Mouse (Mus musculus) forebrain, embryonic 11.5 days (tissue): Measurements from ENCODE around the gene Palm2. TPM values are rescaled to one million over a fixed set of nuclear protein-coding genes. Genes with fewer than 3 reads are reported as not detected.

Experiments used
- ATAC-seq: fragments of 200-750 bp; cut with Nextera tagmentation; replicated peaks from 2 replicates; pipeline ENCODE4 v1.8.0; 2017; ENCODE audit warnings: moderate TSS enrichment; ENCODE audit not compliant: low FRiP score
- DNase-seq: peaks from one replicate; pipeline ENCODE4 v3.0.0-alpha.2; 2017; ENCODE audit warnings: low spot score
- H3K27ac ChIP-seq: fragments of 300-500 bp; sonication (generic); 2 replicates; pipeline ENCODE4 v1.5.1; 2014; ENCODE audit warnings: low read depth, low read length
- H3K27me3 ChIP-seq: fragments of 300-500 bp; sonication (generic); 2 replicates; pipeline ENCODE4 v1.6.1; 2014; ENCODE audit warnings: mild to moderate bottlenecking, low read length, mixed read lengths; ENCODE audit not compliant: control insufficient read depth, insufficient read depth
- H3K36me3 ChIP-seq: fragments of 300-500 bp; sonication (generic); 2 replicates; pipeline ENCODE4 v1.6.1; 2014; ENCODE audit warnings: mild to moderate bottlenecking, low read length, moderate library complexity, mixed read lengths; ENCODE audit not compliant: control insufficient read depth, insufficient read depth
- H3K4me1 ChIP-seq: fragments of 300-500 bp; sonication (generic); replicated peaks from 2 replicates; pipeline ENCODE4 v1.6.1; 2014; ENCODE audit warnings: low read length, mixed read lengths; ENCODE audit not compliant: control insufficient read depth, insufficient read depth
- H3K4me2 ChIP-seq: fragments of 300-500 bp; sonication (generic); 2 replicates; pipeline ENCODE4 v1.6.1; 2014; ENCODE audit warnings: low read depth, mild to moderate bottlenecking, low read length, moderate library complexity, mixed read lengths; ENCODE audit not compliant: severe bottlenecking
- H3K4me3 ChIP-seq: fragments of 300-500 bp; sonication (generic); 2 replicates; pipeline ENCODE4 v1.5.1; 2014; ENCODE audit warnings: low read depth, low read length
- H3K9ac ChIP-seq: fragments of 300-500 bp; sonication (generic); 2 replicates; pipeline ENCODE4 v1.6.1; 2014; ENCODE audit warnings: low read length
- H3K9me3 ChIP-seq: fragments of 300-500 bp; sonication (generic); 2 replicates; pipeline ENCODE4 v1.6.1; 2016; ENCODE audit warnings: low read length, mixed read lengths; ENCODE audit not compliant: control insufficient read depth
- WGBS: fragments of 180-500 bp; shearing (Covaris S2); extraction: QIAGEN DNeasy Blood & Tissue Kit; methylation state at CpG from one replicate; pipeline ENCODE4 v1.1.7; 2014; 5-methylcytosine and 5-hydroxymethylcytosine counted together
- polyA plus RNA-seq: library from polyadenylated mRNA; unstranded; fragments of >200 nt; fragmentation: Nextera tagmentation; extraction: Ambion mirVana; gene quantifications from 2 replicates; pipeline ENCODE4 v1.2.1, GENCODE M21; 2014

Palm2 gene
- polyA plus RNA-seq, 1 experiment from 2014 or later, result 3.5 TPM

GRCm38 (mm10) chr4:57638941-57639340 is 204.9 kb downstream of the Palm2 start:
- Histone ChIP-seq H3K9me3 (no peaks in the 10 kb centered on the region), H3K27ac (no peak overlapping the region), H3K9ac (no peak overlapping the region), H3K36me3 (no peaks in the 10 kb centered on the region), H3K4me3 (no peak overlapping the region), H3K4me2 (no peak overlapping the region), H3K27me3 (no peaks in the 10 kb centered on the region), H3K4me1 (peaks cover 4% of the 10 kb centered on the region; the same call in 1 of the 2 replicates)
- ATAC-seq, result no peak
- 80% methylated on average over 9 of the region's 9 CpGs for WGBS
- peak; percentile 41 for DNase-seq

GRCm38 (mm10) chr4:57640222-57640621 is 206.2 kb downstream of the Palm2 start:
- Histone ChIP-seq H3K9me3 (no peaks in the 10 kb centered on the region), H3K9ac (no peak overlapping the region), H3K27ac (no peak overlapping the region), H3K36me3 (no peaks in the 10 kb centered on the region), H3K27me3 (no peaks in the 10 kb centered on the region), H3K4me3 (no peak overlapping the region), H3K4me2 (no peak overlapping the region), H3K4me1 (peaks cover 4% of the 10 kb centered on the region; the same call in 1 of the 2 replicates)
- peak; percentile 10 for DNase-seq
- ATAC-seq, result no peak
- WGBS, result 56% methylated on average over 7 of the region's 7 CpGs

GRCm38 (mm10) chr4:57640971-57641370 is 206.9 kb downstream of the Palm2 start:
- no peaks in the 10 kb centered on the region for H3K36me3 ChIP-seq
- no peak for ATAC-seq
- H3K27me3 ChIP-seq, result no peaks in the 10 kb centered on the region
- no peak for DNase-seq
- H3K4me3 ChIP-seq, result no peak overlapping the region
- H3K9me3 ChIP-seq, result no peaks in the 10 kb centered on the region
- H3K4me1 ChIP-seq, result peaks cover 4% of the 10 kb centered on the region; the same call in 1 of the 2 replicates
- 90% methylated on average over 3 of the region's 3 CpGs for WGBS
- no peak overlapping the region for H3K4me2 ChIP-seq
- H3K27ac ChIP-seq, result no peak overlapping the region
- no peak overlapping the region for H3K9ac ChIP-seq

- DNase-seq, result no peak
- Histone ChIP-seq H3K36me3 (no peaks in the 10 kb centered on the region), H3K4me2 (no peak overlapping the region), H3K27me3 (no peaks in the 10 kb centered on the region), H3K4me1 (no peaks in the 10 kb centered on the region), H3K27ac (no peak overlapping the region), H3K9me3 (no peaks in the 10 kb centered on the region), H3K4me3 (no peak overlapping the region), H3K9ac (no peak overlapping the region)
- ATAC-seq, result no peak
- 76% methylated on average over 1 of the region's 1 CpGs for WGBS
Observed at GRCm38 (mm10) chr4:57650994-57651393, 216.9 kb downstream of the Palm2 start.

GRCm38 (mm10) chr4:57651547-57651946 is 217.5 kb downstream of the Palm2 start:
- H3K27ac ChIP-seq, result no peak overlapping the region
- DNase-seq (peak; percentile 24), ATAC-seq (no peak)
- no peak overlapping the region for H3K4me3 ChIP-seq
- H3K4me2 ChIP-seq, result no peak overlapping the region
- no peaks in the 10 kb centered on the region for H3K36me3 ChIP-seq
- WGBS, result 86% methylated on average over 8 of the region's 8 CpGs
- no peaks in the 10 kb centered on the region for H3K4me1 ChIP-seq
- no peaks in the 10 kb centered on the region for H3K27me3 ChIP-seq
- H3K9ac ChIP-seq, result no peak overlapping the region
- no peaks in the 10 kb centered on the region for H3K9me3 ChIP-seq

- no peak for ATAC-seq
- Histone ChIP-seq H3K27ac (no peak overlapping the region), H3K4me1 (no peaks in the 10 kb centered on the region), H3K9me3 (no peaks in the 10 kb centered on the region), H3K4me3 (no peak overlapping the region), H3K27me3 (no peaks in the 10 kb centered on the region), H3K4me2 (no peak overlapping the region), H3K36me3 (no peaks in the 10 kb centered on the region), H3K9ac (no peak overlapping the region)
- WGBS, result 81% methylated on average over 5 of the region's 5 CpGs
- DNase-seq, result no peak
Observed at GRCm38 (mm10) chr4:57652185-57652904, 218.3 kb downstream of the Palm2 start.

- H3K27ac ChIP-seq, result no peak overlapping the region
- H3K4me1 ChIP-seq, result peaks cover 4% of the 10 kb centered on the region
- no peak overlapping the region for H3K4me3 ChIP-seq
- no peak overlapping the region for H3K9ac ChIP-seq
- 78% methylated on average over 1 of the region's 1 CpGs for WGBS
- H3K4me2 ChIP-seq, result no peak overlapping the region
- H3K9me3 ChIP-seq, result no peaks in the 10 kb centered on the region
- H3K36me3 ChIP-seq, result no peaks in the 10 kb centered on the region
- DNase-seq, result no peak
- no peak for ATAC-seq
- H3K27me3 ChIP-seq, result no peaks in the 10 kb centered on the region
Observed at GRCm38 (mm10) chr4:57655966-57656365, 221.9 kb downstream of the Palm2 start.

GRCm38 (mm10) chr4:57656388-57656787 is 222.3 kb downstream of the Palm2 start:
- Histone ChIP-seq H3K9me3 (no peaks in the 10 kb centered on the region), H3K27ac (no peak overlapping the region), H3K4me1 (peaks cover 4% of the 10 kb centered on the region), H3K4me2 (no peak overlapping the region), H3K4me3 (no peak overlapping the region), H3K9ac (no peak overlapping the region), H3K36me3 (no peaks in the 10 kb centered on the region), H3K27me3 (no peaks in the 10 kb centered on the region)
- WGBS, result 94% methylated on average over 12 of the region's 12 CpGs
- DNase-seq (no peak), ATAC-seq (no peak)

- 89% methylated on average over 3 of the region's 3 CpGs for WGBS
Observed at GRCm38 (mm10) chr4:57656861-57657260, 222.8 kb downstream of the Palm2 start.

More at GRCm38 (mm10) chr4:57656861-57657260, 222.8 kb downstream of the Palm2 start:
- Histone ChIP-seq H3K4me3 (no peak overlapping the region), H3K27ac (no peak overlapping the region), H3K27me3 (no peaks in the 10 kb centered on the region), H3K9ac (no peak overlapping the region), H3K9me3 (no peaks in the 10 kb centered on the region), H3K4me2 (no peak overlapping the region), H3K36me3 (no peaks in the 10 kb centered on the region), H3K4me1 (peaks cover 4% of the 10 kb centered on the region)
- no peak for ATAC-seq
- no peak for DNase-seq
